Mouse (Mus musculus) MEL (cell line): Measurements from ENCODE around the gene Prpf38b.

Experiments used
- CHD2 ChIP-seq: IDR thresholded peaks from 2 replicates; pipeline ENCODE4 v1.6.1; 2011; ENCODE audit warnings: low read length, improper control_type of control experiment
- CTCF ChIP-seq, 3 experiments: IDR thresholded peaks in 2 of 3; conservative IDR thresholded peaks in 1 of 3; 2 replicates each; pipeline ENCODE4 v1.5.1; 2011 to 2012; ENCODE audit warnings: low read length in 3 of 3, low read depth in 2 of 3, mild to moderate bottlenecking in 2 of 3, improper control_type of control experiment in 1 of 3, inconsistent platforms in 1 of 3, mixed read lengths in 1 of 3, moderate library complexity in 1 of 3; ENCODE audit not compliant: control insufficient read depth in 1 of 3, insufficient read depth in 1 of 3, poor library complexity in 1 of 3, severe bottlenecking in 1 of 3
- GATA1 ChIP-seq: IDR thresholded peaks from 2 replicates; pipeline ENCODE4 v1.6.1; 2011; ENCODE audit warnings: low read depth, low read length, improper control_type of control experiment
- MXI1 ChIP-seq: IDR thresholded peaks from 2 replicates; pipeline ENCODE4 v1.6.1; 2011; ENCODE audit warnings: mild to moderate bottlenecking, low read depth, low read length, improper control_type of control experiment
- POLR2A ChIP-seq, 2 experiments: IDR thresholded peaks; 2 replicates each; pipeline ENCODE4 v1.6.1; 2011 to 2012; ENCODE audit warnings: low read length in 2 of 2, mild to moderate bottlenecking in 2 of 2, control low read depth in 1 of 2, improper control_type of control experiment in 1 of 2, low read depth in 1 of 2, moderate library complexity in 1 of 2; ENCODE audit not compliant: control insufficient read depth in 1 of 2, insufficient read depth in 1 of 2, poor library complexity in 1 of 2
- POLR2AphosphoS5 ChIP-seq: IDR thresholded peaks from 2 replicates; pipeline ENCODE4 v1.6.1; 2012; ENCODE audit warnings: low read depth, borderline replicate concordance, mild to moderate bottlenecking, inconsistent platforms, low read length, moderate library complexity, mixed read lengths
- TBP ChIP-seq: IDR thresholded peaks from 2 replicates; pipeline ENCODE4 v1.8.0; 2011; ENCODE audit warnings: low read depth, low read length, improper control_type of control experiment
- TCF12 ChIP-seq: IDR thresholded peaks from 2 replicates; pipeline ENCODE4 v1.6.1; 2014; ENCODE audit warnings: low read depth, mild to moderate bottlenecking, inconsistent platforms, low read length, improper control_type of control experiment, moderate library complexity
- ZC3H11A ChIP-seq: IDR thresholded peaks from 2 replicates; pipeline ENCODE4 v1.6.1; 2012; ENCODE audit warnings: low read depth, mild to moderate bottlenecking, inconsistent platforms, low read length, improper control_type of control experiment
- ZNF384 ChIP-seq: IDR thresholded peaks from 2 replicates; pipeline ENCODE4 v1.6.1; 2012; ENCODE audit warnings: low read depth, mild to moderate bottlenecking, inconsistent platforms, low read length, improper control_type of control experiment

- TF ChIP-seq CHD2 = no peak
- TF ChIP-seq TCF12 = no peak
- no peak for TF ChIP-seq CTCF (IDR thresholded peaks at IDR 0.05 in 2 of 3, conservative IDR thresholded peaks at IDR 0.05 in 1 of 3; ENCODE audit: control insufficient read depth in 1 of 3, insufficient read depth in 1 of 3, low read depth in 2 of 3, low read length in 3 of 3, poor library complexity in 1 of 3, severe bottlenecking in 1 of 3)
- TF ChIP-seq POLR2A (IDR thresholded peaks at IDR 0.05; ENCODE audit: control insufficient read depth in 1 of 2, insufficient read depth in 1 of 2, low read depth in 1 of 2, low read length in 2 of 2, poor library complexity in 1 of 2) = no peak
- TF ChIP-seq ZNF384 = no peak
- no peak for TF ChIP-seq POLR2AphosphoS5
- no peak for TF ChIP-seq MXI1
- TF ChIP-seq GATA1 = no peak
- no peak for TF ChIP-seq TBP
- no peak for TF ChIP-seq ZC3H11A
These were observed 45.9 kb downstream of the Prpf38b start for GRCm38 (mm10) chr3:108865676-108866075.
